Mouse (Mus musculus): ENCODE results near the gene Olfr173.

Olfr173 gene

DNA sequence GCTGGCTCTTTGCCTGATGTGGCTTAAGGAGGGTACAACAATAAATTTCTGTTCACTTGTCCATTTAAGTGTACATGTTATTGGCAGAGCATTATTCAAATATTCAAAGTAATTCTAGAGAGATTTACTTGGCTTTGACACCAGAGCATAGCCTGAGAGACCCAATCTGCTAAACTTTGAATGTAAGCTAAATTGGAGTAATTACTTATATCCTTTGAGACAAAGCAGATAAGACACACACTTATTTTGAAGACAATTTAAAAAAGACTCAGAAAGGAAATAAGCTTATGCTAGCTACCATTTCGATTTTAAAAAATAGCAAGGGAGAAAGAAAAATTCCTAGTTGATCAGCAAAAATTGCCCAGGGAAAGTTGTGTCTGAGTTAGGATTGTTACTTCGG is at the start of gene Olfr173:
Gene Olfr173 (minus strand): TSS at position 101 of the 400 bp plus-strand sequence.
- DNase-seq (ENCODE audit: low read depth, low spot score): no peak

DNA sequence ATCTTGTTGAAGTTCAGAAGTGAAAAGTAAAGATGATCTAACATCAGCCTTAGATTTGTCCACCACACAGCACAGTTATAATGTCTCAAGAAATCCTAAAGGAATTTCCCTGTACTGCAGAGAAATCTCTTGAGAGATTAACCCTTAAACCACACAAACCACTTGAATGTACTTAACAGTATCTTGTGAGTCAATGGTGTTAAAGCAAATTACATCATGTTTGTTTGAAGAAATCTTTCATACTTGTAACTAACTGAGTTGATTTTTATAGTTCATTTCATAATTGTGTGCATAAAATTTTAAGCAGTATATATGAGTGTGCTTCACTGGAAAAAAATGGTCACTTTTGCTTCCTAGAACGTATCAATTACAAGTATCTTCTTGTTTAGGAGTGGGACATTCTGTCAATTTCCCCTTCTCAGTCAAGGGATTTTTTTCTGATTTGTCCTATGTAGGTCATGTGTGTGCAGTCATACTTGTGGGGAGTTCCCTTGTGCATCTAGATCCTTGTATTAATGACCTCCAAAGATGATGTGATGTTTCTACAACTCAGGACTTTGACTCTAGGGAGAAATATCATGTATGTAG is 26.8 kb upstream of the Olfr173 start, which contains the start of gene Olfr175-ps1:
Gene Olfr175-ps1 (minus strand): TSS at position 51 of the 588 bp plus-strand sequence.
- no peak for DNase-seq (ENCODE audit: low read depth, low spot score)

DNA sequence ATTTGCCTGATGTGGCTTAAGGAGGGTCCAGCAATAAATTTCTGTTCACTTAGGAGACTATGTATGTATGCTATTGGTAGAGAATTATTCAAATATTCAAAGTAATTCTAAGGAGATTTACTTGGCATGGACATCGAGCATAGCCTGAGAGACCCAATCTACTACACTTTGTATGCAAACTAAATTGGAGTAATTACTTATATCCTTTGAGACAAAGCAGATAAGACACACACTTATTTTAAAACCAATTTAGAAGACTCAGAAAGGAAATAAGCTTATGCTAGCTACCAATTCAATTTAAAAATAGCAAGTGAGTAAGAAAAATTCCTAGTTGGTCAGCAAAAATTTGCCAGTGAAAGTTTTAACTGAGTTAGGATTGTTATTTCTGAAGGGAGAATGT is 37.0 kb downstream of the Olfr173 start, which contains the start of gene Olfr172:
Gene Olfr172 (minus strand): TSS at position 101 of the 400 bp plus-strand sequence.
- DNase-seq (ENCODE audit: low read depth, low spot score): no peak

DNA sequence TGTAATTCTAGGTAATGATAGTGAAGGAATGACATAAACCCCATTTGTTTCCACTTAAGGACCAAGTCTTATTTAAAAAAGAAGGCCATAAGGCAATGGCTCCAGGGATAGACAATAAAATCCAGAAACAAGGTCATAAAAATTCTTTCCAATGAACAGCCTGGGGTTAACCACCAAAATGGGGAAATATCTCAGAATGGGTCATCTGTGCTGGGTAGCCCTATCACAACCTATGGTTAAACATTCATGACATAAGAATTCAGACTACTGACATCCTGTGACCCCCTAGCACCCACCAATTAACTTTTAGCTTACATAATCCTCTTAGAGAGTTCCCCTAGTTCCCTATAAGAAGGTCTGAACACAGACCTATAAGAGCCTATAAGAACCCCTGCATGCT is 43.9 kb downstream of the Olfr173 start:
- DNase-seq (ENCODE audit: low read depth, low spot score): peak; percentile 30

DNA sequence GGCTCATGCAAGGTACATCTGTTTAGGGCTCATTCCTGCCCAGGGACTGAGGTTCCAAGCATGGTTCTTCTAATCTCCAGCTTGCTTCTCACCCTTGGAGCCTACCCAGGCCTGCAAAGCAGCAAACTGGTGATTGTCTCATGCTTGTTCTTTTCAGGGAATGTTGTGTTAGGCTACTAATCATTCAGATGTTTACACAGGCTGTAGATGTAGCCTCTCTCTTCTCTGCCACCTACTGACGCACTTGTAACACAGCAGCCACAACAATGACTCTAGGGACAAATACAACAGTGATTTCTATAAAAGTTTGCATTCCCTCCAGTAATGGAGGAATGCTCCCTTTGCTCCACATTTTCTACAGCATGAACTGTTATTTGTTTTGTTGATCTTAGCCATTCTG is 48.8 kb downstream of the Olfr173 start:
- DNase-seq (ENCODE audit: low read depth, low spot score): peak; percentile 3

DNA sequence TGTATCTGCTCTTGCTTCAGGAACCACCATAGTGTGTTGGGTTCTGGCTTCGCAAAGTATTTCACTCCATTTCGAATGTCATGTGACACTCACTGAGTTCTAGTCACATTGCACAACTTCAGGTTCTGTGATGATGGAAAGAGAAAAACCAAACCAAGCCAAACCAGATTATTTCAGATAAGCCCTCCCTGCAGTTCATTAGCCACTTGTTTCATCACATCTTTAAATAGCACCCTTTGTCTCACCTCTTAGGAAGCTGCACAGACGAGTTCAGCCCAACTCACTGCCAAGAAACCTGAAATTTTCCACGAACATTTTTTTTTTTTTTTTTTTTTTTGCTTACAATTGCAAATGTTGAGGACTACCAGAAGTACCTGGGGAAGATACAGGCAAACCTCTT is 53.4 kb downstream of the Olfr173 start:
- no peak for DNase-seq (ENCODE audit: low read depth, low spot score)

Data from forelimb bud, embryonic 11.5 days (tissue).